Mouse (Mus musculus): ENCODE data around the gene Mknk1. TPM values are rescaled to one million over a fixed set of nuclear protein-coding genes. Genes with fewer than 3 reads are reported as not detected.

Mknk1 gene
- polyA plus RNA-seq, 1 experiment from 2014 or later: 20.4 TPM

DNA sequence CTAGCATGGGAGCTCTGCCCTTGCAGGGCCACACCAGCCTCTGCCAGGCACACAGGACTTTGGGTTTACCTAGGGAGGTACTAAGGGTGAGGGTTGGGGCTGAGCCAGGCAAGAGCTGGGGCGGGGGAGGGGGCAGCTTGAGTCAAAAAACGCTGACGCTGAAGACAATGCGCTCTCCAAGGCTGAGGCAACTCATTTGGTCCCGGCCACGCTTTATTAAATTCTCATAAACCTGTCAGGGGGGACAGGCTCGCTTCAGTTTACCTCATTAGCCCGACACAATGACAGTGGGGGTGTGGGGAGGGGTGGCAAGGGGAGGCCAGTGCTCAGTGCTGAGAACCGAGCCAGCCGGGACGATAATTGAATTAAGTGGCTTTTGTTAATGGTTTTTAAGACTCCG, 65.4 kb downstream of the Mknk1 start:
- peaks cover 20% of the 10 kb centered on the region for H3K27me3 ChIP-seq (ENCODE audit: insufficient read depth, low read length)
- no peaks in the 10 kb centered on the region for H3K36me3 ChIP-seq (ENCODE audit: insufficient read depth, low read length)
- no peak overlapping the region for H3K4me2 ChIP-seq (ENCODE audit: low read length)
- no peak overlapping the region for H3K9ac ChIP-seq (ENCODE audit: low read depth, low read length)
- no peak for TF ChIP-seq CTCF (IDR thresholded peaks at IDR 0.05; ENCODE audit: low read depth)
- 8% methylated on average over 12 of the region's 12 CpGs for WGBS
- ATAC-seq (replicated peaks; ENCODE audit: low FRiP score, low read depth) (no peak; the same call in 1 of the 2 replicates), DNase-seq (ENCODE audit: low spot score) (peak; percentile 24)
- H3K9me3 ChIP-seq (replicated peaks; ENCODE audit: low read length): no peaks in the 10 kb centered on the region
- H3K27ac ChIP-seq: no peak overlapping the region
- no peak overlapping the region for H3K4me3 ChIP-seq (replicated peaks; ENCODE audit: low read depth, low read length)
- H3K4me1 ChIP-seq (replicated peaks; ENCODE audit: insufficient read depth, low read length): no peaks in the 10 kb centered on the region

DNA sequence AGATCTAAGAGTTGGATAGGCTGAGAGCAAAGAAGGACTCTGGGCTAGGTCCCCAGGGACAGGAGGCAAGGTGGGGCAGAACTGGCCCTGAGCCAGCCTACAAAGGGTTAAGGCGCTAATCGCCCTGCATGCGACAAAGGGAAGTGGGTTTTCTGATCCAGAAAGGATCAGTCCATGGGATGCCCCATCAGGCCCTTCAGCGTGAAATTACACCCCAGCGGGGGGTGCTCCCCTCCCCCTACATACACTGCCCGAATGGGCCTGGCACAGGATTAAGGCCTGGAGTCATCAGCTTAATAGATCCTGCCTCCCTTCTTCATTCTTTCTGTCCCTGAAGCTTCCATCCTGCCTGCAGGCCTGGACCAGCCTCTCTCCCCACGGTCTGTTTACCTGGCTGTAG, 66.7 kb downstream of the Mknk1 start:
- Histone ChIP-seq H3K27me3 (ENCODE audit: insufficient read depth, low read length) (peaks cover 20% of the 10 kb centered on the region), H3K4me1 (replicated peaks; ENCODE audit: insufficient read depth, low read length) (no peaks in the 10 kb centered on the region)

DNA sequence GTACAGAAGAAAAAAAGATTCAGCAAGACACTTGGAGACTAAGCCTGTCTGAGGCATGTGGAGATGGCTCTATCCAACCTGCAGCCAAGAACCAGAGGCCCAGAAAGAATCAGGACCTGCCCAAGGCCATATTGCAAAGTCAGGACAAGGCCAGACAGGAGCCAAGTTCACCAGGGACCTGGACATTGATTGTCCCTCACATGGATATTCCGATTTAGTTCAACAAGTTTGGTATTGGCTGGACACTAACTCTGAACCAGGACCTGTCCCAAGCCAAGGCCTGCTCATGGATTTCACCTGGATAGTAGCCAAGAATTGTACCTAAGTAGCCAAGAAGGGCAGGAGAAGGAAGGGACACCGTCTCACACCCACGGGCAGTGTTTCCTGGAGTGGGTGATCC, 67.8 kb downstream of the Mknk1 start:
- H3K27me3 ChIP-seq (ENCODE audit: insufficient read depth, low read length): peaks cover 20% of the 10 kb centered on the region
- H3K9me3 ChIP-seq (replicated peaks; ENCODE audit: low read length): no peaks in the 10 kb centered on the region
- no peak overlapping the region for H3K27ac ChIP-seq
- no peak overlapping the region for H3K4me2 ChIP-seq (ENCODE audit: low read length)
- H3K4me3 ChIP-seq (replicated peaks; ENCODE audit: low read depth, low read length): no peak overlapping the region
- H3K4me1 ChIP-seq (replicated peaks; ENCODE audit: insufficient read depth, low read length): no peaks in the 10 kb centered on the region
- H3K36me3 ChIP-seq (ENCODE audit: insufficient read depth, low read length): no peaks in the 10 kb centered on the region
- DNase-seq (ENCODE audit: low spot score) (no peak), ATAC-seq (replicated peaks; ENCODE audit: low FRiP score, low read depth) (no peak)
- H3K9ac ChIP-seq (ENCODE audit: low read depth, low read length): no peak overlapping the region
- no peak for TF ChIP-seq CTCF (IDR thresholded peaks at IDR 0.05; ENCODE audit: low read depth)
- 85% methylated on average over 3 of the region's 3 CpGs for WGBS

More for the DNA sequence above, 66.7 kb downstream of the Mknk1 start:
- H3K27ac ChIP-seq: no peak overlapping the region
- H3K9me3 ChIP-seq (replicated peaks; ENCODE audit: low read length): no peaks in the 10 kb centered on the region
- H3K4me2 ChIP-seq (ENCODE audit: low read length): no peak overlapping the region
- no peak overlapping the region for H3K4me3 ChIP-seq (replicated peaks; ENCODE audit: low read depth, low read length)
- no peak for ATAC-seq (replicated peaks; ENCODE audit: low FRiP score, low read depth)
- no peak for TF ChIP-seq CTCF (IDR thresholded peaks at IDR 0.05; ENCODE audit: low read depth)
- no peaks in the 10 kb centered on the region for H3K36me3 ChIP-seq (ENCODE audit: insufficient read depth, low read length)
- H3K9ac ChIP-seq (ENCODE audit: low read depth, low read length): no peak overlapping the region
- no peak for DNase-seq (ENCODE audit: low spot score)
- 7% methylated on average over 7 of the region's 7 CpGs for WGBS

DNA sequence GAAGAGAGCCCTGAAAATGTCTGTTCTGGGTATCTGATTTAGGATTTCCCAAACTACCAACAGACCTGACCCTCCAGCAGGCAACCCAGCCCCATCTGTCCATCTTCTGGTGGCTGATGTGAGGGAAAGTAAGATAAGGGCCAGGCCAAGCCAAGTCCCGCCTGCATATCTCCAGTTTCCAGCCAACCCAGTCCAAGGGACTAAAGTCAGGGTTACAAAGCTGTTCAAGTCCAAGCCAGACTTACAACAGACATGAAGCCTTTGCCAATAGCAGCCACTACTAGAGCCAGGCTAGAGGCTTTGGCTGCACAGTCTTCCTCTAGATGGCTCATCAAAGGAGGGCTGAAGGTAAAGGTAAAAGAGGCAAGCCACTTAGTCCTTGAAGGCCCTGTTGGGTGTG, 69.0 kb downstream of the Mknk1 start:
- H3K9me3 ChIP-seq (replicated peaks; ENCODE audit: low read length): no peaks in the 10 kb centered on the region
- peaks cover 14% of the 10 kb centered on the region; the same call in 1 of the 2 replicates for H3K27me3 ChIP-seq (ENCODE audit: insufficient read depth, low read length)
- H3K4me3 ChIP-seq (replicated peaks; ENCODE audit: low read depth, low read length): no peak overlapping the region
- H3K9ac ChIP-seq (ENCODE audit: low read depth, low read length): no peak overlapping the region
- no peak for ATAC-seq (replicated peaks; ENCODE audit: low FRiP score, low read depth)
- no peak overlapping the region for H3K4me2 ChIP-seq (ENCODE audit: low read length)
- H3K4me1 ChIP-seq (replicated peaks; ENCODE audit: insufficient read depth, low read length): no peaks in the 10 kb centered on the region
- DNase-seq (ENCODE audit: low spot score): no peak
- no peak for TF ChIP-seq CTCF (IDR thresholded peaks at IDR 0.05; ENCODE audit: low read depth)
- no peak overlapping the region for H3K27ac ChIP-seq
- WGBS: 68% methylated on average over 1 of the region's 1 CpGs
- H3K36me3 ChIP-seq (ENCODE audit: insufficient read depth, low read length): no peaks in the 10 kb centered on the region

DNA sequence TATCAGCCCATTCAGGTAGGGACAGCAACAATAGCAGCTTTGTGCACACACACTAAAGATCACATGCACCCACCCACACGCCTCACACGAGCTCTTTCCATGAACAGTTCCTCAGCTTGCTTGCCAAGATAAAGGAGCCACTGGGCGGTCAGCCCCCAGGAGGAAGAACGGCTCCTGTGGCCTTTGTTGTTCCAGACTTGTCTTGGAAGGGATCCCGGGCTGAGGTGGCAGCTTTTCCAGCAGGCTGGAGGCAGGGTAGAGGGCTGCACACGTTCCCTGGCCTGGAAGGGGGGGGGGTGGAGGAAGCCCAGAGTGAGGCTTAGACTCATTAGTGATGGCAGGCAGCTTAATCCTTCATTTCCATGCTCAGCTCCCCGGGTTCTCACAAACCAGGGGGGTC, 69.6 kb downstream of the Mknk1 start:
- Histone ChIP-seq H3K9me3 (replicated peaks; ENCODE audit: low read length) (no peaks in the 10 kb centered on the region), H3K36me3 (ENCODE audit: insufficient read depth, low read length) (no peaks in the 10 kb centered on the region), H3K4me2 (ENCODE audit: low read length) (no peak overlapping the region), H3K9ac (ENCODE audit: low read depth, low read length) (no peak overlapping the region), H3K4me3 (replicated peaks; ENCODE audit: low read depth, low read length) (no peak overlapping the region), H3K27ac (no peak overlapping the region), H3K27me3 (ENCODE audit: insufficient read depth, low read length) (peaks cover 14% of the 10 kb centered on the region; the same call in 1 of the 2 replicates), H3K4me1 (replicated peaks; ENCODE audit: insufficient read depth, low read length) (no peaks in the 10 kb centered on the region)
- DNase-seq (ENCODE audit: low spot score) (no peak), ATAC-seq (replicated peaks; ENCODE audit: low FRiP score, low read depth) (no peak)
- no peak for TF ChIP-seq CTCF (IDR thresholded peaks at IDR 0.05; ENCODE audit: low read depth)
- 14% methylated on average over 7 of the region's 7 CpGs for WGBS

DNA sequence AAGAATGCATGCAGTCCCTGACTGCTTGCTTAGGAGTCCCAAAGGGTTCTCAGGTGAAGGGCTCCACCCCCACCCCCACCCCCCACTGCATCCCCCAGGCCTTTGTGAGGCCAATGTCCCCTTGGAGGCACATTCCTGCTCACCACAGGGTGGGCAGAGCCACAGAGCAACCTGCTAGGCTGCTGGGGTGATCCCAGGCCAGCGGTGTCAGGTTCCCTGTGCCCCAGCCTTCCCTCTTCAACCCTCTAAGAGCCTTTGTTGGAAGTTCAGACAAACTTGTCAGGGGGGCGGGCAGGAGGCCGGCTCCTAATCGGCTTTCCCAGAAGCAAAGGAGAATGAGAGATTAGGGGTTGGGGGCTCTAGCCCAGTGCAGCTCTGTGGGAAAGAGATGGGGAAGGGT, 72.6 kb downstream of the Mknk1 start:
- ATAC-seq (replicated peaks; ENCODE audit: low FRiP score, low read depth): no peak

DNA sequence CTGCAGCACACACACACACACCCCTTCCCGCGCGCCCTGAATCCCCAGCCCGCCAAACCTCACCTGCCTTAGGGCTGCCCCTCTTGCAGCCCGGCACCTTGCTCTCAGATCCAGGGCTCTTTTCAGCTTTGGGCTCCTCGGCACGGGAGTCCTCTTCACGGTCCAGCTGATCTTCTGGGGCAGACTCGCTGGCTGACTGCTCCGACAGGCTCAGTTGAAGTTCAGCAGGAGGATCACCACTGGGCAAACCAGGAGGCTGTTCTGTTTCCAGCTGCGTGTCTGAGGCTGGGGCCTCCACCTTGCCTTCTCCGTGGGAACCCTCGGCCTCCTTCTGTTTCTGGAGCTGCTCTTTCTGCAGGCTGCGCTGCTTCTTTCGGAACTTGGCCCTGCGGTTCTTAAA, 80.9 kb downstream of the Mknk1 start:
- ATAC-seq (replicated peaks; ENCODE audit: low FRiP score, low read depth) (no peak), DNase-seq (ENCODE audit: low spot score) (no peak)
- Histone ChIP-seq H3K27me3 (ENCODE audit: insufficient read depth, low read length) (peaks cover 30% of the 10 kb centered on the region), H3K9me3 (replicated peaks; ENCODE audit: low read length) (no peaks in the 10 kb centered on the region), H3K4me1 (replicated peaks; ENCODE audit: insufficient read depth, low read length) (no peaks in the 10 kb centered on the region), H3K27ac (no peak overlapping the region), H3K4me3 (replicated peaks; ENCODE audit: low read depth, low read length) (no peak overlapping the region), H3K36me3 (ENCODE audit: insufficient read depth, low read length) (no peaks in the 10 kb centered on the region), H3K4me2 (ENCODE audit: low read length) (no peak overlapping the region), H3K9ac (ENCODE audit: low read depth, low read length) (no peak overlapping the region)
- TF ChIP-seq CTCF (IDR thresholded peaks at IDR 0.05; ENCODE audit: low read depth): no peak
- 59% methylated on average over 16 of the region's 16 CpGs for WGBS

More for the DNA sequence above, 72.6 kb downstream of the Mknk1 start:
- Histone ChIP-seq H3K4me1 (replicated peaks; ENCODE audit: insufficient read depth, low read length) (no peaks in the 10 kb centered on the region), H3K9me3 (replicated peaks; ENCODE audit: low read length) (no peaks in the 10 kb centered on the region), H3K4me2 (ENCODE audit: low read length) (no peak overlapping the region), H3K27me3 (ENCODE audit: insufficient read depth, low read length) (peaks cover 16% of the 10 kb centered on the region), H3K4me3 (replicated peaks; ENCODE audit: low read depth, low read length) (no peak overlapping the region), H3K9ac (ENCODE audit: low read depth, low read length) (no peak overlapping the region), H3K36me3 (ENCODE audit: insufficient read depth, low read length) (no peaks in the 10 kb centered on the region), H3K27ac (no peak overlapping the region)
- DNase-seq (ENCODE audit: low spot score): no peak
- no peak for TF ChIP-seq CTCF (IDR thresholded peaks at IDR 0.05; ENCODE audit: low read depth)
- WGBS: 2% methylated on average over 4 of the region's 4 CpGs

All from kidney, postnatal 0 days (tissue).